Mouse (Mus musculus): Measurements from ENCODE around the gene Rhbdf1. TPM values are rescaled to one million over a fixed set of nuclear protein-coding genes. Genes with fewer than 3 reads are reported as not detected.

Gene Rhbdf1
- 10 to 100 TPM; 30.5 to 31.1 TPM for total RNA-seq (2021)

GRCm38 (mm10) chr11:32221951-32222409 lies at the start of gene Rhbdf1:
Rhbdf1 (minus strand) TSS chr11:32222300.
- peak; percentile 76 to 79 for DNase-seq
- intact Hi-C loops (cut with DNase I), result no loop called here

- no peak for DNase-seq
- intact Hi-C loops (cut with DNase I), result no loop called here
These were observed 49.1 kb upstream of the Rhbdf1 start for GRCm38 (mm10) chr11:32271178-32271577.

DNA sequence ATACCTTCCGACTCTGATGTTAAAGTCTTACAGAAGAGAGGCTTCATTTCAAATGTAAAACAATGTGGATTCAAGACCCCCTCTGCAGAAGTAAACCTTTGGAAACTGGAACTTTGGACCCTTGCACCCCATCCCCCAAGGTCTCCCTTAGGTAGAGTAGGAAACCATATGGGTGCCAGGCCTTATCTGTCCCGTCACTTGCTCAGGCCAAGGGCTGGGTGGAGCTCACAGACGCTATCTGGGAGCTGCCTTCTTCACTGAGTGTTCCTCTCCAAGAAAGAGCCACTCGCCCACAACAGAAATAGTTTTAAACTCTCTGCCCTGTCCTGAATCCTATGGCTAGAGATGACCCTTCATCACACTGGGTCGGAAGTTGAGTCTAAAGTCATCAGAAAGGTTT lies 46.9 kb upstream of the Rhbdf1 start:
- no peak for DNase-seq
- intact Hi-C loops (cut with DNase I), result no loop called here

GRCm38 (mm10) chr11:32267964-32268363 lies 45.9 kb upstream of the Rhbdf1 start:
- DNase-seq, result no peak
- intact Hi-C loops (cut with DNase I), result no loop called here

DNA sequence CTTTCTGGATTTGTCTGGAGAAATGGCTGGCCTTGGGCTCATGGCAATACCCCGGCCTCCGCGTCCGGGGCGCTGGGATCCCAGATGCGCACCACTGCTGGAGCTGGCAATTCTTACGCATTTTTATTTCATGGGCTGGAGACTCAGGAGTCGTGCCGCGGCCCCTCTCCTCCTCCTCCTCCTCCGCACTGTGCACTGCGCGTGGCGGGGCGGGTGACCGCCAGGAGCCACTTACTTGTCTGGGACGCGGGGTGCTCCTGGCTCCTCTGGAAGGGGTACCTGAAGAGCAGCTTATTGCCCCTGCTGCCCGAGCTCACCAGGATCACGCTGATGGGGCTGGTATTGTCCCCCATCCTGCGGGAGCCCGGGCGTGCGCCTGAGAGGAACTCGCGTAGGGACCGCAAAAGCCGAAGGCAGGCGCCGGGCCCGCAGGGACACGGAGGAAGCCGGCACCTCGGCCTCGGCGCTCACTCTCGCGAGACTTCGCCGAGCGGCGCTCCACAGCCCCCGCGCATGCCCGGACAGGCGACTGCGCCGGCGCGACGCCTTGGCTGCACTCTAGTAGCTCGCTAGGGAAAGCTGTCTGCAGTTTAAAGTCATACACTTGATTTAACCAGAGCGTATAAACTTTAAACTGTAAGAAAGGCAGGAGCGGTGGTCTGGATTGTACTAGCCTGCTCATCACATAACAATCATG lies 45.2 kb upstream of the Rhbdf1 start, which contains the start of gene Nprl3:
Gene Nprl3 (minus strand): TSS at position 520 of the 697 bp plus-strand sequence.
- peak; percentile 97 to 98 for DNase-seq
- intact Hi-C loops (cut with DNase I), result no loop called here

DNA sequence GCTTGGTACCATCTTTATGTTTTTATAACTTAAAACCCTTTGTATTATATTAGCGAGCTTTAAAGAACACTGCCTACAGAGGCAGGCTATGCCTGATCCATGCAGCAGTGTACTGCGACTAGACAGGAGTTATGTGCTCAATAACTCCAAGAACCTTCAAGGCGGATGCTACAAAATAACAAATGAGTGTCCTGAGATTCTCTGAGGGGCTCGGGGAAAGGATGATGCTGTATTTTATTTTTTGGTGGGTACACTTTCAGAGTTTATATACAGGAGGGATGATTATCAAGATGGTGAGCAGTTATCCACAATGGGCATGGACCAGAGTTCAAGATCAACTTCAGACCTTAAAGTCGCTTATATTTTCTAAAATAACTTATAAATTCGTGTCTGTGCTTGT lies 44.7 kb upstream of the Rhbdf1 start:
- DNase-seq, result no peak
- intact Hi-C loops (cut with DNase I), result no loop called here

GRCm38 (mm10) chr11:32266194-32266593 lies 44.1 kb upstream of the Rhbdf1 start:
- intact Hi-C loops (cut with DNase I), result no loop called here
- DNase-seq, result no peak

- intact Hi-C loops (cut with DNase I), result no loop called here
- DNase-seq, result no peak
These were observed 43.1 kb upstream of the Rhbdf1 start for GRCm38 (mm10) chr11:32265117-32265738.

GRCm38 (mm10) chr11:32262674-32263415 lies 40.7 kb upstream of the Rhbdf1 start:
- no peak for DNase-seq
- intact Hi-C loops (cut with DNase I), result no loop called here

DNA sequence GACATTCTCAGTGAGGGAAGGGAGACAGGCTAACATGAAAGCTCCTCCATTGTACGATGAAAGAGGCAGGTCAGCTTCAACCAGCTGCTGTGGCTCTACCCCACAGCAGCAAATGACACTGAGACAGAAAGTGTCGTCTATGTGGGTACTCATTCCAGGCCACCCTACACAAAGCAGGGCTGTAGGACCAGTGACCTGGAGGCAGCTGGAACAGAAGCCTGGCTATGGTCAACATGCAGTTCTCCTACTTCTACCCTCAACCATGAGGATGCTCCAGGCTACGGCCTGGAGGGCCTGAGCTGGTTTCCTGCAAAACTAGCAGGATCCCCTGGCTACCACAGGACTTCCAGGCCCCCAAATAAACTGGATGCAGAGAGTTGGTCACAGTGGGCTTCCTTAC lies 34.5 kb upstream of the Rhbdf1 start:
- intact Hi-C loops (cut with DNase I), result no loop called here
- no peak for DNase-seq

DNA sequence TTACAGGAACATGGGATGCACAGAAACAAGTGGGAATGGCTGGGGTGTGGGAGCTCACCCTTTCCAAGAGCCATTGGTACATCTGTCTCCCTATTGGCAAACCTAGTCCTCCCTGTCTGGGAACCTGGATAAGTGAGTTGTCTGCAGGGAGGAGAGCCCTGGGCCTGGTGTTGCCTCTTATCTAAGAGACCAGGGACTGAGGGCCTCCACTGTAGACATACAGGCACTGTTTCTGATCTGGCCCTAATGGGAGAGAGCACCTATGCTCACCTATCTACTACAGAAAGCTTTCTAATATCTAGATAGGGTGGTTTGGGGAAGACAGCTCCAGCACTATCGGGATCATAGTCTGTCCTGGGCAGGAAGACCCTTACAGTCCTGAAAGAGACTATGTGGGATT lies 34.0 kb upstream of the Rhbdf1 start:
- DNase-seq, result no peak
- intact Hi-C loops (cut with DNase I), result no loop called here

- intact Hi-C loops (cut with DNase I), result no loop called here
- DNase-seq, result no peak
These were observed 31.0 kb upstream of the Rhbdf1 start for GRCm38 (mm10) chr11:32253121-32253520.

DNA sequence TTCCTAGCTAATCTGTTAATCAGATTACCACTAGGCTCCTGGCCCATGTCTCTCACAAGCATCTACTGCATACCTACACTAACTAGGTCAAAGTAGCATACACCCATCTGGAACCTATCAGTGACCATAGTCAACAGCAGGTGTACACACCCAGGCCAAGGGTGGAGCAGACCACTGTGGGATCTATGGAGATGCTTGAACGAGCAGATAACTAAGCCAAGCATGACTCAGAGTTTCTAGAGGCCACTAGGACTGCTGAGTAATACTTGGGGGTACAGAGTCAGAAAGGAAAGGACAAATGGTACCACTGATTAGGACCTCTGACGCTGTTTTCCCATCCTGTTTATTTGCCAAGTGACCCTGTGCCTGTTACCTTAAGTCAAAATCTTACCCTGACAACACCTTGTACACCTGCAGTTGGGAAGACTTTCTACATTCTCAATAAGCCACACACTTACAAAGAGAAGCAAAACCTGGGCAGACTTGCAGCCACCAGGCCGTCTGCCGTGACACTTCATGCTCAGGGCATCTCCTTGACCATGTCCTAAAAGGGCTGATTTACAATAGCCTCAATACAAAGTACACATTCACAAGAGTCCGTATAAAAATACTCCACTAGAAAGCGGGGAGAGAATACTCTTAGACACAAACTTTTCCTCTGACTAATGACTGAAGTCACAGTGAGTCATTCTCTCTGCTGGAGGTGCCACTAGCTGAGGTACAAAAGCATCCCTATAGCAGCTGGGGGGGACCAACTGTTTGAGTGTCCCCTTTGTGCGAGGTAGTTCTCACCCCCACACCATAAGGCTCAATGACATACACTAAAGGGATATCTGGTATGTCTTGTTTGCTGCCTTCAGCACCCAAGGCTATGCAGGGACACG lies 29.0 kb upstream of the Rhbdf1 start:
- DNase-seq, result no peak
- intact Hi-C loops (cut with DNase I), result no loop called here

DNA sequence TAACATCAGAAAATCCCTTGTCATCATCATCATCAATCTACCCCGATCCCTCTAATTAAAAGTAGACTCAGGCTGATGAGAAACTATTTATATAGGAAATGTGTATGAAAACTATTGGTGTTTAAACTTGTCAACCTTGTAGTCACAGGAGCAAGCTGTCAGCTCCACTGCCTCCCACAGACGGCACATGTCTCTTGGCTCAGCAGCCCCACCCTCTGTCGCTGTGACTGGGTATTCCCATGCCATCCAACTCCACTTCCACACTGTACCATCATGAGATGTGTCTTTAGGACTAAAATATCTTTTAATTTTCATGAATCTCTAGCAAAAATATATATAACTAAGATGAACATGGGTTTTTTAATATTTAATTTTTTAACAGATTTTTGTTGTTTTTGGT lies 26.2 kb upstream of the Rhbdf1 start:
- intact Hi-C loops (cut with DNase I), result no loop called here
- no peak for DNase-seq

DNA sequence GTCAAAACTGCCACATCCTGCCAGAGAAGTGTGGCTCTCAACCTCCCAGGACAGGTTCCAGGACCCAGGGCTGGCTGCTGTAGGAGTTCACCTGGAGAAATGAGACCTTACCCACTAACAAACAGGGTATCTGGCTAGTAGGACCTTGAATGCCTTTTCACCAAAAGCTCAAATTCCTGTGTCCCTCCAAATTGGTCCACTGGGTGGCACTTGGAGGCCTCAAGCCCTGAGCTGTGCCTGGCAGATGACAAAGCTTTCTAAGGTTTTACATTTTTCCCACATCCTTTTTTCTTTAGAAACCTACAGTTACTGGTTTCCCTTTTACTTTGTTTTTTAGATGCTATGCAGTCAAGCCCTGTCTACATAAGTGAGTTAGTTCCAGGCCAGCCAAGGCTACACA lies 25.0 kb upstream of the Rhbdf1 start:
- no peak for DNase-seq
- intact Hi-C loops (cut with DNase I), result no loop called here

- intact Hi-C loops (cut with DNase I), result no loop called here
- no peak for DNase-seq
These were observed 23.5 kb upstream of the Rhbdf1 start for GRCm38 (mm10) chr11:32245614-32246013.

- intact Hi-C loops (cut with DNase I), result loop anchor here (5.0 kb wide), 2 partner anchors 37 to 43 kb away; partner anchors contain the start of genes Hbq1b and Snrnp25
- no peak for DNase-seq
These were observed 22.5 kb upstream of the Rhbdf1 start for GRCm38 (mm10) chr11:32244617-32245016.

DNA sequence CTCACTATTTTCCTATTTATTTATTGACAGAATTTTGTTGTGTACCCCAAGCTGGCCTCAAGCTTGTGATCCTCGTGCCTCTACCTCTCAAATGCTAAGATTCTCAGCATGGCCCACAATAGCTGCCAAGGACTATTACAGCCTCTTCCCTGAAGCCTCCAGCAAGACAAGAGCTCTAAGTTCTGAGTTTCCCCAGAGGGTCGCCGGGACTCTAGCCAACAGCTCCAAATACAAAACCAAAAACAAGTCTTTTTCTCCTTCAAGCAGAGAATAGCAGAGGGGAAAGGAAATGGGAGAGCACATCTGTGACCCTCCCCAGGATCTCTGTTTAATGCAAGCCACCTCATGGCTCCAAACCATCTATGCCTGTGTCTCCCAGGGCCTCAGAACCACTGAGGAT lies 22.0 kb upstream of the Rhbdf1 start:
- DNase-seq, result peak; percentile 55 to 58
- intact Hi-C loops (cut with DNase I), result loop anchor here (5.0 kb wide), 2 partner anchors 37 to 43 kb away; partner anchors contain the start of genes Hbq1b and Snrnp25

- DNase-seq, result peak in 1 of 2 experiments; percentile 35
- intact Hi-C loops (cut with DNase I), result loop anchor here (5.0 kb wide), 2 partner anchors 36 to 44 kb away; partner anchors contain the start of genes Hbq1b and Snrnp25
These were observed 21.3 kb upstream of the Rhbdf1 start for GRCm38 (mm10) chr11:32243205-32243955.

DNA sequence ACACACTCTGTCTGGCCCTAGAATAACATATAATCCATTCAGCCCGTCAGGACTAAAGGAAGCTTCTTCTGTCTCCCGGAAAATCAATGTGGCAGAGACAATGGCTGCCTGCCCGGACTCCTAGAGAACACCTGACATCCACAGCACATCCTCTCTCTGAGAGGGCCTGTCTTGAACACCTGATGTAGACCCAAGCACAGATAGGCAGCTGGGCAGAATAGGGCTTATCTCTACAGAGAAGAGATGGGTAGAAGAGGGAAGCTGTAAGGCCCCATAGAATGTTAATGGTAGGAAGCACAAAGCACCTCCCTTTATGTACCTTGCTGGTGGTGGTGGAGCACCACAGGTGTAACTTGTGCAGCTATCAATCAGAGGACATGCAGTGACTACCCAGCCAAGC lies 20.1 kb upstream of the Rhbdf1 start:
- no peak for DNase-seq
- intact Hi-C loops (cut with DNase I), result loop anchor here (5.0 kb wide), 2 partner anchors 35 to 45 kb away; partner anchors contain the start of genes Hbq1b and Snrnp25
